Mouse (Mus musculus): ENCODE measurements around the gene Plcb3. TPM values are rescaled to one million over a fixed set of nuclear protein-coding genes. Genes with fewer than 3 reads are reported as not detected.

Gene Plcb3
- polyA plus RNA-seq, 1 experiment: 31.5 TPM

DNA sequence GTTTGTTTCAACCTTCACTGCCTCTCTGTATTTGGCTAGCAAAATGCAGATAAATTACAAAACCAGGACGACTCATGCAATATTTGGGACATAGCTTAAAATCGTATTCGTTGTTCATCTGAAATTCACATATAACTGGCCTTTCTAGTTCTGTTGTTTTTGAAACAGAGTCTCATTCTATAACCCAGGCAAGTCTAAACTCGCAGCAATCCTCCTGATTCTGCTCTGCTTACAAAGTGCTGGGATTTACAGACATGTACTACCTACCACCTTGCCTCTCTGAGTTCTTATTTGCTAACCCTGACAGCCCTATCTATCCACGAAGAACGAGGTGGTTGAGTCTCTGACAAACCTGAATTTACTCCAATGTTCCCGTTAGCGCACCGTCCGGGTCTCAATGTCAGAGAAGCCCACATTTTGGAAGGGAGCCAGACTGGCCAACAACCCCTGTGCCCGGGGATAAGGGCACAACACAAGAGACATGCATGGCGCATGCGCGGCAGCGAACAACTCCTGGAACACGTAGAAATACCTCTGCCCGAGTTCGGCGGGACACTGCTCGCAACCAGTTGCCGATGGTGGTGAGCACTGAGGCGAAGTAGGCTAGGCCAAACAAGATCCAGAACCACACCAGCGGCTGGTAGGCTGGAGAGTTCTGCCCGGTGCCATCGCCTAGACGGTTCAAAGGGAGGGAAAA is 49.6 kb downstream of the Plcb3 start:
- H3K4me3 ChIP-seq (ENCODE audit: extremely low read depth, insufficient read depth, insufficient read length): no peak overlapping the region
- peaks cover 13% of the 10 kb centered on the region for H3K4me1 ChIP-seq (ENCODE audit: control insufficient read depth, insufficient read depth, insufficient read length)
- no peaks in the 10 kb centered on the region for H3K36me3 ChIP-seq (ENCODE audit: control insufficient read depth, insufficient read depth, low read length)
- H3K27me3 ChIP-seq (ENCODE audit: control insufficient read depth, insufficient read depth, low read length): peaks cover 14% of the 10 kb centered on the region
- 22% methylated on average over 26 of the region's 26 CpGs for WGBS
- DNase-seq (ENCODE audit: low read depth in 1 of 2, low spot score in 2 of 2): no peak
- TF ChIP-seq CTCF (IDR thresholded peaks at IDR 0.05; ENCODE audit: extremely low read depth, insufficient read depth, insufficient read length, insufficient replicate concordance) (no peak), POLR2A (IDR thresholded peaks at IDR 0.05; ENCODE audit: low read depth, low read length) (no peak)
- H3K27ac ChIP-seq (ENCODE audit: insufficient read depth, low read length): no peak overlapping the region

DNA sequence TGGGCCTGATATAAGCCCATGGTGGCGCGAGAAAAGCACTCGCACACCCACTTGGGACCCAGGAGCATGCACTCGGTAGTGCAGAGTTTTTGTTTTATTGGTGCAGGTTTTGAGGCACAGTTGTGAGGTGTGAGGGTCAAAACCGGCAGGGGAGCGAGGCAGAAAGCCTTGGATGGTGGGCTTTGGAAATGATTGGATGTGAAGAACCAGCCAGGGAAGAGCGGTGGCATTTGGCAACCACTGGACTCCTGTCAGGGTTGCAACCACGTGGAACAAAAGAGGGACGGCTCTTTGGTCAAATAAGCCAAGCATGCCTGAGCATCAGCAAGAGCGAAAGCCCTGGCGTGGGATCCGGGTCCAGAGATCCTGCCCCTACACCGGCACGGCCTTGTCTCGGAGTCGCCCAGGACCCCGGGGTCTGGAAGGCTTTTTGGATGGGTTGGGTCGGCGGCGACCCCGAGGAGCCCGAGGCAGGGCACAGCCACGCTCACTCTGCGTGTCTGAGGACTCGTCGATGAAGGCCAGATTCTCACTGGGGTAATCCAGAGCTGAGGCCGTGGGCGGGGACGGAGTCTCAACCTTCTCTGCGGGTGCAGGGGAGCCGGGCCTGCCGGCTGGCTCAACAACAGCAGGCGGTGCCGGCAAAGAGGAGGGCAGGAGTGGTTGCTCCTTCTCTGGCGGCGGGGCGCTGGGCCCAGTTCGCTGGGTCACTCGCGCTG is 50.5 kb downstream of the Plcb3 start:
- DNase-seq (ENCODE audit: low read depth in 1 of 2, low spot score in 2 of 2): no peak
- peaks cover 13% of the 10 kb centered on the region for H3K4me1 ChIP-seq (ENCODE audit: control insufficient read depth, insufficient read depth, insufficient read length)
- no peak overlapping the region for H3K27ac ChIP-seq (ENCODE audit: insufficient read depth, low read length)
- 36% methylated on average over 40 of the region's 40 CpGs for WGBS
- peaks cover 14% of the 10 kb centered on the region for H3K27me3 ChIP-seq (ENCODE audit: control insufficient read depth, insufficient read depth, low read length)
- no peak for TF ChIP-seq CTCF (IDR thresholded peaks at IDR 0.05; ENCODE audit: extremely low read depth, insufficient read depth, insufficient read length, insufficient replicate concordance)
- no peak for TF ChIP-seq POLR2A (IDR thresholded peaks at IDR 0.05; ENCODE audit: low read depth, low read length)
- H3K36me3 ChIP-seq (ENCODE audit: control insufficient read depth, insufficient read depth, low read length): no peaks in the 10 kb centered on the region
- H3K4me3 ChIP-seq (ENCODE audit: extremely low read depth, insufficient read depth, insufficient read length): no peak overlapping the region

DNA sequence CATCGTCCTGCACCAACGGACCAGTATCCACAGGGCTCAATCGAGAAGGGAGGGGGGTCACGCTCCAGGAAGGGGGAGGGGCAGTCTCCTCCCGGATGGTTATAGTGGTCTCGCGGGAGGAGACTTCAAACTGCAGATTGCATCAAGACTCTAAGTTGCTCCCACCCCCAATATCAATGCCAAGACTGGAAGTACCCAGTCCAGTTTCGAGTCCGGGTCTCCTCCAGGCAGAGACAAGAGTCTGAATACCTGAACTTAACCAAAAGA is 51.0 kb downstream of the Plcb3 start, which contains the start of gene Catsperz:
TSS of gene Catsperz (minus strand) at position 74 of the 267 bp plus-strand sequence.
- TF ChIP-seq CTCF (IDR thresholded peaks at IDR 0.05; ENCODE audit: extremely low read depth, insufficient read depth, insufficient read length, insufficient replicate concordance) (no peak), POLR2A (IDR thresholded peaks at IDR 0.05; ENCODE audit: low read depth, low read length) (no peak)
- Histone ChIP-seq H3K27ac (ENCODE audit: insufficient read depth, low read length) (no peak within 1 kb of the TSS), H3K27me3 (ENCODE audit: control insufficient read depth, insufficient read depth, low read length) (peaks cover 14% of the 10 kb centered on the region), H3K36me3 (ENCODE audit: control insufficient read depth, insufficient read depth, low read length) (no peaks in the 10 kb centered on the region), H3K4me1 (ENCODE audit: control insufficient read depth, insufficient read depth, insufficient read length) (peaks cover 13% of the 10 kb centered on the region), H3K4me3 (ENCODE audit: extremely low read depth, insufficient read depth, insufficient read length) (peak within 1 kb of the TSS; percentile 0; the same call in 1 of the 2 replicates)
- WGBS: 6% methylated on average over 9 of the region's 9 CpGs
- no peak for DNase-seq (ENCODE audit: low read depth in 1 of 2, low spot score in 2 of 2)

DNA sequence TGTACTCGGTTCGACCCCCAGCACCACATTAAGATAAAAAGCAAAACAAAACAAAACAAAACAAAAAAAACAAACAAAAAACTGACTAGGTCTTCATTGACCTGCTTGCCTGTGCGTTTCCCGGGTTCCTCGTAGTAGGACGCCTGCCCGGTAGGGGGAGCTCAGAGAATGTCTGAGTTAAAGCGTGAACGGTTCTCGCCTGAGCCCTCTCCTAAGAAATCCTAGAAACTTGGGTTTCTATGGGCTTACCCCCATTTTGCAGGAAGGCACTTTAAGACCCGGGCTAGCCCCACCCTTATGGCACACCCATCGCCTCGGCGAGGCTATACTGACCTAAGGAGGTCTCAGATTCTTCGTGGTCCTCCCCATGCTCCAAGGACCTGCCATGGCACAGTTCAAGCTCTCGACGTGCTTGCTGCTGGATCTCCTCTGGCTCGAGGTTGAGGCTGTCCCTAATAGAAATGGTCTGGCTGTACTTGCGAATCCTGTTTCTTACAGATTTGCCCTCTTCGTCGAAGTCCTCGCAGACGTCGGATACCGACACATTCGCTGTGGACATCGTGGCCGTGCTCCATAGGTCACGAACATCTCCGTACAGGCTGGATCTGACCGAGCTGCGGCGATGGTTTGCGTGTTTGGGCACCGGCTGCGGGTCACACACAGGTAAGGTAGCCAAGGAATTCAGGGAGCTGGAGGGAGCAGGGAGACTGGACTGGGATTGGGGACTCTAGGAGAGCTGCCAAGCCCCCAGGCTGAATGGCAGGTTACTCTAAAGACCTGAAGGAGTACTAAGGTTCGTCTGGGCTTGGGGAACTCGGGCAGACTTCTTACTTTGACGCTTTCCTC is 51.6 kb downstream of the Plcb3 start:
- H3K27me3 ChIP-seq (ENCODE audit: control insufficient read depth, insufficient read depth, low read length): peaks cover 14% of the 10 kb centered on the region
- no peak overlapping the region for H3K27ac ChIP-seq (ENCODE audit: insufficient read depth, low read length)
- no peaks in the 10 kb centered on the region for H3K36me3 ChIP-seq (ENCODE audit: control insufficient read depth, insufficient read depth, low read length)
- peaks cover 13% of the 10 kb centered on the region for H3K4me1 ChIP-seq (ENCODE audit: control insufficient read depth, insufficient read depth, insufficient read length)
- WGBS: 5% methylated on average over 39 of the region's 39 CpGs
- peak; percentile 46 to 83 for DNase-seq (ENCODE audit: low read depth in 1 of 2, low spot score in 2 of 2)
- H3K4me3 ChIP-seq (ENCODE audit: extremely low read depth, insufficient read depth, insufficient read length): peak overlapping the region; percentile 0; the same call in 1 of the 2 replicates
- TF ChIP-seq POLR2A (IDR thresholded peaks at IDR 0.05; ENCODE audit: low read depth, low read length) (no peak), CTCF (IDR thresholded peaks at IDR 0.05; ENCODE audit: extremely low read depth, insufficient read depth, insufficient read length, insufficient replicate concordance) (peak; percentile 76; the same call in 1 of the 2 replicates)

DNA sequence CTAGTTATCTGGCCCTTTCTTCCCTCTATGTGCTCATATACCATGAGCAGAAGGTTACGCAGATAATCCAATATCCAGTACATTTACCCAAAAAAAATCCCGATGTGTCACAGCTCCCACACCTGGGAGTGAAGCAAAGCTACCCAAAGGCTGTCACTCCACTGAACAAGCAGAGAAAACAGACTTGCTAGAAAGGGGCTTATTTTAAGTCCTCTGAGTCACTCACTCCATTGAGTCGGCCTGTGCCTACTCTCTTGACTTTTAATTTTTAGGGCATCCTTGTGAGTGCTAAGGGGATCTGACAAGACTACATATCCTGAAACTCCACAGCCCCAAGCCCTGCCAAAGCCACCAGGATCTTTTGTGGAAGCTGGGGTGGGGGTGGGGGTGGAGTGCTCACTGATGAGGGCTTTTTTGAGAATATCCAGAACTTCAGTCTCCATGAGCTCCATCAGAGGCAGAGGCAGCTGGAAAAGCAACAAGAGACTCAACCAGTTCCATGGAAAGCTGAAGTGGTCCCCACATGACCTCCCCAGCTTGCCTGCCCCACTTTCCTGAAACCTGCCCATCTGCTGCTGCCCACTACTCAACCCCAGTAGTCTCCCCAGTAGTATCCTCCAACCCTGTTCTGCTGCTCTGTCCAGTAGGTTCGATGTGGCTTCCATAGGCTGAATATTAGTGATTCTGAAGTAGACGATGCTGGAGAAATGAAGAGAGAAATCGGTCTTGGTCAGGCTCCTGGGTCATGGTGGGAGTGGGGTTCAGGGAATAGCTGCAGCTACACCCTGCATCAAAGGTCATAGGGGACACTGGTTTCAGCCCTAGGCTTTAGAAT is 53.2 kb downstream of the Plcb3 start:
- no peak for DNase-seq (ENCODE audit: low read depth in 1 of 2, low spot score in 2 of 2)
- no peak overlapping the region for H3K27ac ChIP-seq (ENCODE audit: insufficient read depth, low read length)
- peaks cover 13% of the 10 kb centered on the region for H3K4me1 ChIP-seq (ENCODE audit: control insufficient read depth, insufficient read depth, insufficient read length)
- TF ChIP-seq CTCF (IDR thresholded peaks at IDR 0.05; ENCODE audit: extremely low read depth, insufficient read depth, insufficient read length, insufficient replicate concordance): no peak
- TF ChIP-seq POLR2A (IDR thresholded peaks at IDR 0.05; ENCODE audit: low read depth, low read length): no peak
- peaks cover 12% of the 10 kb centered on the region for H3K27me3 ChIP-seq (ENCODE audit: control insufficient read depth, insufficient read depth, low read length)
- peaks cover 2% of the 10 kb centered on the region; the same call in 1 of the 2 replicates for H3K36me3 ChIP-seq (ENCODE audit: control insufficient read depth, insufficient read depth, low read length)
- WGBS: 71% methylated on average over 6 of the region's 6 CpGs
- H3K4me3 ChIP-seq (ENCODE audit: extremely low read depth, insufficient read depth, insufficient read length): no peak overlapping the region

Data from spleen, adult 2 months (tissue).